Mouse (Mus musculus): ENCODE measurements around the gene Sema6d.

DNA sequence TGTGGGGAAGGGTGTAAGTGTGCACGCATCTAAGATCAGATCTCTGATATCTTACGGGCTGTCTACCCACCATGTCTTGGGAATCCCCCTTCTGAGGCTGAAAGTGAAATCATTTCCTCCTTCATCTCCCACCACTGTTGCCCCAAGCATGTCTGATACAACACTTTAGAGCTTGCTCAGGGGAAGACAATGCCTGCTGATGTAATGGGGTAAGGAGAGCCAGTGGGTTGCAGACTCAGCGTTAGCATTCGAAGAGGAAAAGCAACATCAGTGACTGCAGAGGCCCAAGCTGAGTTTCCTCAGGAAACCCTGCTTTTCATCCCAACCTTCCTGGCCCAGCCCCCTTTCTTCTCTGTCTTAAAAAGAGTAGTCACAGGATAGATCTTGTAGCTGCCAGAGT is 615.2 kb downstream of the Sema6d start:
- no peak for TF ChIP-seq EP300 (IDR thresholded peaks at IDR 0.05; ENCODE audit: insufficient read depth, low read depth, low read length)
- no peak for TF ChIP-seq POLR2A (IDR thresholded peaks at IDR 0.05; ENCODE audit: insufficient read depth, low read depth, low read length)
- TF ChIP-seq CTCF (IDR thresholded peaks at IDR 0.05), result no peak
